Comparison of ENCODE assay signal across 8 mouse cellular contexts in genomic region chr1:181465027-181465426, GRCm38 (mm10). TPM values are rescaled to one million over a fixed set of nuclear protein-coding genes. Genes with fewer than 3 reads are reported as not detected.
A peak's percentile ranks its signal among the peaks of the same experiment; 100 is the strongest.
DNase-seq lines count a peak whose midpoint lies in the region; ATAC-seq and TF ChIP-seq lines count a peak whose summit lies in the region.

No protein-coding gene starts in this region.

- peaks cover 3% of the 10 kb centered on the region; the same call in 1 of the 2 replicates for H3K4me1 ChIP-seq in forebrain, postnatal 0 days (ENCODE audit: insufficient read depth)
- H3K4me1 ChIP-seq in forebrain, embryonic 11.5 days (replicated peaks; ENCODE audit: control insufficient read depth, insufficient read depth, low read length) = no peaks in the 10 kb centered on the region
- H3K4me1 ChIP-seq in thymus, adult 2 months (replicated peaks; ENCODE audit: control insufficient read depth, insufficient read depth, low read length) = no peaks in the 10 kb centered on the region
- no peaks in the 10 kb centered on the region for H3K4me1 ChIP-seq in midbrain, embryonic 15.5 days

- 50% methylated on average over 5 of the region's 5 CpGs for WGBS in forebrain, postnatal 0 days
- WGBS in forebrain, embryonic 11.5 days = 53% methylated on average over 5 of the region's 5 CpGs
- WGBS in thymus, adult 2 months = 41% methylated on average over 5 of the region's 5 CpGs
- 48% methylated on average over 5 of the region's 5 CpGs for WGBS in midbrain, embryonic 15.5 days

- H3K4me3 ChIP-seq in forebrain, postnatal 0 days (ENCODE audit: low read depth, low read length) = no peak overlapping the region
- H3K4me3 ChIP-seq in forebrain, embryonic 11.5 days (ENCODE audit: low read depth, low read length) = no peak overlapping the region
- H3K4me3 ChIP-seq in thymus, adult 2 months (ENCODE audit: control insufficient read depth, insufficient read depth, low read length) = no peak overlapping the region
- H3K4me3 ChIP-seq in midbrain, embryonic 15.5 days = no peak overlapping the region

- no peaks in the 10 kb centered on the region for H3K36me3 ChIP-seq in forebrain, postnatal 0 days (ENCODE audit: insufficient read depth)
- no peaks in the 10 kb centered on the region for H3K36me3 ChIP-seq in forebrain, embryonic 11.5 days (ENCODE audit: control insufficient read depth, insufficient read depth, low read length)
- no peaks in the 10 kb centered on the region for H3K36me3 ChIP-seq in thymus, adult 2 months (ENCODE audit: control insufficient read depth, insufficient read depth, low read length)
- H3K36me3 ChIP-seq in midbrain, embryonic 15.5 days (replicated peaks) = no peaks in the 10 kb centered on the region

- no peak for ATAC-seq in forebrain, postnatal 0 days
- ATAC-seq in forebrain, embryonic 11.5 days (replicated peaks; ENCODE audit: low FRiP score) = no peak
- no peak for ATAC-seq in midbrain, embryonic 15.5 days (replicated peaks)

- H3K27me3 ChIP-seq in forebrain, postnatal 0 days (ENCODE audit: insufficient read depth, low read length) = no peaks in the 10 kb centered on the region
- H3K27me3 ChIP-seq in forebrain, embryonic 11.5 days (ENCODE audit: control insufficient read depth, insufficient read depth, low read length) = no peaks in the 10 kb centered on the region
- no peaks in the 10 kb centered on the region for H3K27me3 ChIP-seq in thymus, adult 2 months (ENCODE audit: control insufficient read depth, insufficient read depth, low read length)
- no peaks in the 10 kb centered on the region for H3K27me3 ChIP-seq in midbrain, embryonic 15.5 days (replicated peaks)

- DNase-seq in forebrain, postnatal 0 days = no peak
- no peak for DNase-seq in forebrain, embryonic 11.5 days (ENCODE audit: low spot score)
- peak; percentile 11 for DNase-seq in thymus, adult 2 months
- DNase-seq in thymus, adult 18-20 months = no peak
- peak; percentile 39 for DNase-seq in induced T-regulatory cell, adult 2 months (ENCODE audit: low read depth)
- DNase-seq in retina, postnatal 1 day = peak; percentile 58
- DNase-seq in left cerebral cortex, postnatal 10 days (ENCODE audit: extremely low spot score in 1 of 2, low spot score in 2 of 2) = no peak

- H3K4me2 ChIP-seq in forebrain, postnatal 0 days (ENCODE audit: low read depth) = no peak overlapping the region
- H3K4me2 ChIP-seq in forebrain, embryonic 11.5 days (ENCODE audit: low read depth, low read length, severe bottlenecking) = no peak overlapping the region
- H3K4me2 ChIP-seq in midbrain, embryonic 15.5 days = no peak overlapping the region

- no peak overlapping the region for H3K27ac ChIP-seq in forebrain, postnatal 0 days (ENCODE audit: low read depth, low read length)
- H3K27ac ChIP-seq in forebrain, embryonic 11.5 days (ENCODE audit: low read depth, low read length) = no peak overlapping the region
- H3K27ac ChIP-seq in thymus, adult 2 months (ENCODE audit: control insufficient read depth, insufficient read depth, low read length) = no peak overlapping the region
- H3K27ac ChIP-seq in midbrain, embryonic 15.5 days = no peak overlapping the region

- H3K9ac ChIP-seq in forebrain, postnatal 0 days = no peak overlapping the region
- no peak overlapping the region for H3K9ac ChIP-seq in forebrain, embryonic 11.5 days (ENCODE audit: low read length)
- no peak overlapping the region for H3K9ac ChIP-seq in midbrain, embryonic 15.5 days

- TF ChIP-seq POLR2A in thymus, adult 2 months (IDR thresholded peaks at IDR 0.05; ENCODE audit: control insufficient read depth, extremely low read depth, insufficient read depth, low read length, poor library complexity) = no peak

- intact Hi-C loops in left cerebral cortex, postnatal 10 days (cut with DNase I) = loop anchor here (10.0 kb wide), 1 partner anchor 80 kb away; no protein-coding TSS in a partner anchor

- H3K9me3 ChIP-seq in forebrain, postnatal 0 days (ENCODE audit: low read length) = no peaks in the 10 kb centered on the region
- H3K9me3 ChIP-seq in forebrain, embryonic 11.5 days (ENCODE audit: control insufficient read depth, low read length) = no peaks in the 10 kb centered on the region
- no peaks in the 10 kb centered on the region for H3K9me3 ChIP-seq in midbrain, embryonic 15.5 days

- peak; percentile 56 for TF ChIP-seq CTCF in forebrain, postnatal 0 days (IDR thresholded peaks at IDR 0.05; ENCODE audit: low read depth)
- TF ChIP-seq CTCF in thymus, adult 2 months (IDR thresholded peaks at IDR 0.05; ENCODE audit: borderline replicate concordance, control insufficient read depth, extremely low read depth, insufficient read depth, low read length, poor library complexity) = peak; percentile 50; the same call in 1 of the 2 replicates

RNA-seq across cellular contexts. Expression of gene Ccdc121, which starts 46.2 kb away (rescaled TPM):
- total RNA-seq in forebrain, postnatal 0 days (2014; rRNA removed) = 0.38 and 0.54 TPM in 2 replicates
- 0.33 and 0.51 TPM in 2 replicates for polyA plus RNA-seq in forebrain, postnatal 0 days (2015; fragmentation: Nextera tagmentation; extraction: Ambion mirVana)
- not detected in 2 replicates for polyA plus RNA-seq in forebrain, embryonic 11.5 days (2014; fragmentation: Nextera tagmentation; extraction: Ambion mirVana)
- not detected in 2 replicates for polyA plus RNA-seq in thymus, adult 2 months (2012; rRNA removed)
- 0.09 TPM in 1 of 2 replicates, not detected in the other for polyA plus RNA-seq in midbrain, embryonic 15.5 days (2015; fragmentation: Nextera tagmentation; extraction: Ambion mirVana)
- total RNA-seq in left cerebral cortex, postnatal 10 days (2021) = under 1 TPM; 0.18 to 0.66 TPM

Comparison
In these comparisons a context has a peak if more than half of its experiments do, and no peak if none do; other contexts are left out.
1. DNase-seq: peak in thymus, adult 2 months (single experiment), induced T-regulatory cell, adult 2 months (single experiment) and retina, postnatal 1 day (single experiment); none in forebrain, postnatal 0 days (single experiment), forebrain, embryonic 11.5 days (single experiment), thymus, adult 18-20 months (0 of 2) and left cerebral cortex, postnatal 10 days (0 of 2).